Comparison of ENCODE assay signal across 14 mouse cellular contexts in genomic region chr14:76945626-76946025, GRCm38 (mm10).
A peak's percentile ranks its signal among the peaks of the same experiment; 100 is the strongest.
DNase-seq lines count a peak whose midpoint lies in the region; ATAC-seq and TF ChIP-seq lines count a peak whose summit lies in the region.
"Had no signal": no experiment of that assay in that cellular context is flagged by ENCODE, and none has a peak within 500 bp of the region (broad histone marks: within the 10 kb centered on the region; RNA-seq: fewer than 3 reads in every experiment).

No protein-coding gene starts in this region.

- intact Hi-C loops in heart, postnatal 10 days (cut with DNase I), result no loop called here

- ATAC-seq in lung, embryonic 15.5 days (ENCODE audit: borderline replicate concordance, extremely low read depth, low FRiP score, low TSS enrichment), result peak; percentile 58; the same call in 1 of the 2 replicates
- peak; percentile 85 for ATAC-seq in kidney, embryonic 16.5 days (ENCODE audit: low FRiP score, low TSS enrichment)
- peak; percentile 71 for ATAC-seq in lung, postnatal 0 days
- ATAC-seq in forebrain, embryonic 11.5 days (replicated peaks; ENCODE audit: low FRiP score), result no peak
- ATAC-seq: midbrain, embryonic 16.5 days had no signal

- no peak overlapping the region for H3K4me3 ChIP-seq in lung, embryonic 15.5 days
- H3K4me3 ChIP-seq in kidney, embryonic 16.5 days (ENCODE audit: low read length), result no peak overlapping the region
- no peak overlapping the region for H3K4me3 ChIP-seq in lung, postnatal 0 days (ENCODE audit: low read depth, low read length)
- no peak overlapping the region for H3K4me3 ChIP-seq in forebrain, embryonic 11.5 days (ENCODE audit: low read depth, low read length)
- H3K4me3 ChIP-seq: embryonic facial prominence, embryonic 13.5 days; gastrocnemius, adult 2 months; hindbrain, embryonic 10.5 days; limb, embryonic 12.5 days had no signal

- H3K9me3 ChIP-seq in lung, embryonic 15.5 days, result no peaks in the 10 kb centered on the region
- H3K9me3 ChIP-seq in kidney, embryonic 16.5 days (ENCODE audit: low read length), result no peaks in the 10 kb centered on the region
- no peaks in the 10 kb centered on the region for H3K9me3 ChIP-seq in lung, postnatal 0 days (ENCODE audit: low read length)
- no peaks in the 10 kb centered on the region for H3K9me3 ChIP-seq in forebrain, embryonic 11.5 days (ENCODE audit: control insufficient read depth, low read length)
- H3K9me3 ChIP-seq: embryonic facial prominence, embryonic 13.5 days; hindbrain, embryonic 10.5 days; limb, embryonic 12.5 days had no signal

- no peak overlapping the region for H3K27ac ChIP-seq in lung, embryonic 15.5 days
- H3K27ac ChIP-seq in kidney, embryonic 16.5 days (ENCODE audit: low read length), result peak overlapping the region; percentile 65; the same call in 1 of the 2 replicates
- H3K27ac ChIP-seq in lung, postnatal 0 days (ENCODE audit: low read length), result no peak overlapping the region
- no peak overlapping the region for H3K27ac ChIP-seq in forebrain, embryonic 11.5 days (ENCODE audit: low read depth, low read length)
- H3K27ac ChIP-seq: embryonic facial prominence, embryonic 13.5 days; gastrocnemius, adult 2 months; hindbrain, embryonic 10.5 days; limb, embryonic 12.5 days; liver, embryonic 14.5 days had no signal

- DNase-seq in lung, adult 18-20 months, result no peak
- DNase-seq in lung, postnatal 0 days (ENCODE audit: low spot score), result peak; percentile 81
- no peak for DNase-seq in forebrain, embryonic 11.5 days (ENCODE audit: low spot score)
- no peak for DNase-seq in spleen, adult 12 weeks (ENCODE audit: low spot score)
- no peak for DNase-seq in heart, postnatal 10 days
- DNase-seq: cerebellum, adult 8-10 months; gastrocnemius, adult 2 months had no signal

- H3K4me1 ChIP-seq in lung, embryonic 15.5 days, result peaks cover 34% of the 10 kb centered on the region
- peaks cover 24% of the 10 kb centered on the region for H3K4me1 ChIP-seq in kidney, embryonic 16.5 days (ENCODE audit: insufficient read depth, low read length)
- peaks cover 11% of the 10 kb centered on the region; the same call in 1 of the 2 replicates for H3K4me1 ChIP-seq in lung, postnatal 0 days (ENCODE audit: insufficient read depth, low read depth, low read length)
- H3K4me1 ChIP-seq in forebrain, embryonic 11.5 days (replicated peaks; ENCODE audit: control insufficient read depth, insufficient read depth, low read length), result no peaks in the 10 kb centered on the region

- TF ChIP-seq EP300 in lung, postnatal 0 days (IDR thresholded peaks at IDR 0.05), result peak; percentile 94

- H3K9ac ChIP-seq in lung, embryonic 15.5 days, result no peak overlapping the region
- no peak overlapping the region for H3K9ac ChIP-seq in kidney, embryonic 16.5 days (replicated peaks; ENCODE audit: low read length)
- H3K9ac ChIP-seq in lung, postnatal 0 days (replicated peaks; ENCODE audit: low read depth), result no peak overlapping the region
- no peak overlapping the region for H3K9ac ChIP-seq in forebrain, embryonic 11.5 days (ENCODE audit: low read length)
- H3K9ac ChIP-seq: embryonic facial prominence, embryonic 13.5 days; limb, embryonic 12.5 days; liver, embryonic 14.5 days had no signal

- no peak for TF ChIP-seq CTCF in lung, postnatal 0 days (IDR thresholded peaks at IDR 0.05)

- H3K4me2 ChIP-seq in lung, embryonic 15.5 days, result no peak overlapping the region
- H3K4me2 ChIP-seq in kidney, embryonic 16.5 days (replicated peaks; ENCODE audit: low read depth, low read length), result no peak overlapping the region
- no peak overlapping the region for H3K4me2 ChIP-seq in lung, postnatal 0 days (replicated peaks; ENCODE audit: low read depth, low read length)
- no peak overlapping the region for H3K4me2 ChIP-seq in forebrain, embryonic 11.5 days (ENCODE audit: low read depth, low read length, severe bottlenecking)
- H3K4me2 ChIP-seq: embryonic facial prominence, embryonic 13.5 days; limb, embryonic 12.5 days had no signal

- WGBS in lung, embryonic 15.5 days, result 40% methylated on average over 6 of the region's 6 CpGs
- 43% methylated on average over 6 of the region's 6 CpGs for WGBS in kidney, embryonic 16.5 days
- 43% methylated on average over 6 of the region's 6 CpGs for WGBS in lung, postnatal 0 days
- WGBS in forebrain, embryonic 11.5 days, result 83% methylated on average over 6 of the region's 6 CpGs

- no peaks in the 10 kb centered on the region for H3K36me3 ChIP-seq in lung, embryonic 15.5 days
- no peaks in the 10 kb centered on the region for H3K36me3 ChIP-seq in kidney, embryonic 16.5 days (ENCODE audit: insufficient read depth, low read length)
- H3K36me3 ChIP-seq in lung, postnatal 0 days (ENCODE audit: insufficient read depth, low read length), result no peaks in the 10 kb centered on the region
- no peaks in the 10 kb centered on the region for H3K36me3 ChIP-seq in forebrain, embryonic 11.5 days (ENCODE audit: control insufficient read depth, insufficient read depth, low read length)
- H3K36me3 ChIP-seq: embryonic facial prominence, embryonic 13.5 days; hindbrain, embryonic 10.5 days; limb, embryonic 12.5 days had no signal

- no peaks in the 10 kb centered on the region for H3K27me3 ChIP-seq in lung, embryonic 15.5 days
- H3K27me3 ChIP-seq in kidney, embryonic 16.5 days (ENCODE audit: insufficient read depth, low read length), result no peaks in the 10 kb centered on the region
- no peaks in the 10 kb centered on the region for H3K27me3 ChIP-seq in lung, postnatal 0 days (replicated peaks; ENCODE audit: insufficient read depth, low read length)
- no peaks in the 10 kb centered on the region for H3K27me3 ChIP-seq in forebrain, embryonic 11.5 days (ENCODE audit: control insufficient read depth, insufficient read depth, low read length)
- H3K27me3 ChIP-seq: embryonic facial prominence, embryonic 13.5 days; limb, embryonic 12.5 days had no signal
